Mouse (Mus musculus) stomach, postnatal 0 days (tissue): Measurements from ENCODE around the gene Themis. TPM values are rescaled to one million over a fixed set of nuclear protein-coding genes. Genes with fewer than 3 reads are reported as not detected.

Experiments
- ATAC-seq: fragments of 200-750 bp; cut with Nextera tagmentation; 2 replicates; pipeline ENCODE4 v1.8.0; 2017; ENCODE audit not compliant: low FRiP score, low TSS enrichment
- DNase-seq: peaks from one replicate; pipeline ENCODE4 v3.0.0-alpha.2; 2016; ENCODE audit warnings: low spot score
- H3K27ac ChIP-seq: fragments of 300-500 bp; sonication (generic); replicated peaks from 2 replicates; pipeline ENCODE4 v1.5.1; 2014; ENCODE audit warnings: mild to moderate bottlenecking, control low read depth
- H3K27me3 ChIP-seq: fragments of 300-500 bp; sonication (generic); 2 replicates; pipeline ENCODE4 v1.6.1; 2014; ENCODE audit warnings: low read length; ENCODE audit not compliant: control insufficient read depth, insufficient read depth
- H3K36me3 ChIP-seq: fragments of 300-500 bp; sonication (generic); 2 replicates; pipeline ENCODE4 v1.6.1; 2014; ENCODE audit warnings: low read length, mixed read lengths; ENCODE audit not compliant: control insufficient read depth, insufficient read depth
- H3K4me1 ChIP-seq: fragments of 300-500 bp; sonication (generic); replicated peaks from 2 replicates; pipeline ENCODE4 v1.6.1; 2014; ENCODE audit warnings: antibody characterized with exemption; ENCODE audit not compliant: control insufficient read depth, insufficient read depth
- H3K4me2 ChIP-seq: fragments of 300-500 bp; sonication (generic); replicated peaks from 2 replicates; pipeline ENCODE4 v1.6.1; 2014; ENCODE audit warnings: low read depth, mild to moderate bottlenecking, control low read depth, moderate library complexity
- H3K4me3 ChIP-seq: fragments of 300-500 bp; sonication (generic); 2 replicates; pipeline ENCODE4 v1.5.1; 2014; ENCODE audit warnings: low read depth, low read length, control low read depth
- H3K9ac ChIP-seq: fragments of 300-500 bp; sonication (generic); 2 replicates; pipeline ENCODE4 v1.6.1; 2014; ENCODE audit warnings: mild to moderate bottlenecking, low read length, control low read depth, mixed read lengths
- H3K9me3 ChIP-seq: fragments of 300-500 bp; sonication (generic); 2 replicates; pipeline ENCODE4 v1.6.1; 2016; ENCODE audit warnings: low read length; ENCODE audit not compliant: control insufficient read depth
- CTCF ChIP-seq: IDR thresholded peaks from 2 replicates; pipeline ENCODE4 v1.5.1; 2016; ENCODE audit warnings: antibody characterized with exemption, low read depth, mild to moderate bottlenecking, moderate library complexity
- EP300 ChIP-seq: optimal IDR thresholded peaks from 2 replicates; pipeline ENCODE3; 2016; ENCODE audit warnings: antibody characterized with exemption
- WGBS: fragments of 180-500 bp; shearing (Covaris S2); extraction: QIAGEN DNeasy Blood & Tissue Kit; methylation state at CpG from one replicate; pipeline ENCODE4 v1.1.7; 2014; 5-methylcytosine and 5-hydroxymethylcytosine counted together
- polyA plus RNA-seq: library from polyadenylated mRNA; unstranded; fragments of >200 nt; fragmentation: Nextera tagmentation; extraction: Ambion mirVana; gene quantifications from 2 replicates; pipeline ENCODE4 v1.2.1, GENCODE M21; 2015

Gene Themis
- polyA plus RNA-seq, result 0.40 and 0.42 TPM in 2 replicates

GRCm38 (mm10) chr10:28668261-28668660 is at the start of gene Themis:
Gene Themis (plus strand): TSS chr10:28668360.
- no peaks in the 10 kb centered on the region for H3K27me3 ChIP-seq
- H3K4me3 ChIP-seq, result no peak within 1 kb of the TSS
- peak within 1 kb of the TSS; percentile 25; the same call in 1 of the 2 replicates for H3K27ac ChIP-seq
- H3K4me2 ChIP-seq, result no peak within 1 kb of the TSS
- DNase-seq, result peak; percentile 28
- no peaks in the 10 kb centered on the region for H3K36me3 ChIP-seq
- H3K4me1 ChIP-seq, result no peaks in the 10 kb centered on the region
- WGBS, result 40% methylated on average over 5 of the region's 5 CpGs
- ATAC-seq, result peak; percentile 42; the same call in 1 of the 2 replicates
- no peaks in the 10 kb centered on the region for H3K9me3 ChIP-seq
- H3K9ac ChIP-seq, result no peak within 1 kb of the TSS
- TF ChIP-seq EP300 (no peak), CTCF (no peak)

DNA sequence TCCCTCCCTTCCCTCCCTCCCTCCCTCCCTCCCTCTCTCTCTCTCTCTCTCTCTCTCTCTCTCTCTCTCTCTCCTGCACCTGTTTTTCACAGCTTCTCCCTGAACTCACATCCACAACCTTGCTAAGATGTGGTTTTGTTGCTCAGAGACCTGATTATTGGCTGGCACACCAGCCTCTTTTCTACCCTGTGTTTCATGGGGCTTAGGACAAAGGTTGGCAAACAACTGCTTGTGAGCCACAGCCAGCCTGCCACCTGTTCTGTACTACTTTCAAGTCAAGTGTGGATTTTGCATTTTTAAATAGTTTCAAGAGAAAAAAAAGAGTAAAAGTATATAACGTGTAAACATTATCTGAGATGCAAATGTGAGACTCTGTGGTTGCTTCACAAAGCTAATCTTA is 48.7 kb upstream of the Themis start:
- Histone ChIP-seq H3K36me3 (no peaks in the 10 kb centered on the region), H3K27me3 (no peaks in the 10 kb centered on the region), H3K4me3 (no peak overlapping the region), H3K9ac (no peak overlapping the region), H3K27ac (no peak overlapping the region), H3K9me3 (no peaks in the 10 kb centered on the region), H3K4me1 (no peaks in the 10 kb centered on the region), H3K4me2 (no peak overlapping the region)
- no peak for TF ChIP-seq EP300
- TF ChIP-seq CTCF, result no peak
- no peak for DNase-seq
- no peak for ATAC-seq
- 73% methylated on average over 1 of the region's 1 CpGs for WGBS

DNA sequence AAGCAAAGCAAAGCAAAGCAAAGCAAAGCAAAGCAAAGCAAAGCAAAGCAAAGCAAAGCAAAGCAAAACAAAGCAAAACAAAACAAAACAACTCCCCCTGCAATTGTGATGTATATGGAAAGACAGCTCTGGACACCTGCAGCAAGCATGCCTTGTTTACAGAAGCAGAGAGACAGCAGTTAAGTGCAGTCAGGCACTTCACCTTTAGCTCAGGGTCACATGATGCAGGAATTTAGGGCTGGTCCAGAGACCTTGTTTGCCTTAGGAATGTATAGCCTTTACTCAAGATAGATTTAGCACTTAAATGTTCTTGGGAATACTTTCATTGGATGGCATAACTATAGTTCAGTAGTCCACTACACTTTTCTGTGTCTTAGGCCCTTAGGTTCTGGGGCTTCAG is 32.1 kb upstream of the Themis start:
- ATAC-seq, result peak; percentile 26; the same call in 1 of the 2 replicates
- no peak overlapping the region for H3K4me3 ChIP-seq
- H3K9me3 ChIP-seq, result no peaks in the 10 kb centered on the region
- TF ChIP-seq CTCF (no peak), EP300 (no peak)
- H3K4me2 ChIP-seq, result no peak overlapping the region
- no peaks in the 10 kb centered on the region for H3K4me1 ChIP-seq
- no peaks in the 10 kb centered on the region for H3K27me3 ChIP-seq
- no peak overlapping the region for H3K27ac ChIP-seq
- H3K36me3 ChIP-seq, result no peaks in the 10 kb centered on the region
- no peak overlapping the region for H3K9ac ChIP-seq
- no peak for DNase-seq

- H3K27me3 ChIP-seq, result no peaks in the 10 kb centered on the region
- no peak for TF ChIP-seq CTCF
- no peak for TF ChIP-seq EP300
- H3K9me3 ChIP-seq, result no peaks in the 10 kb centered on the region
- no peak overlapping the region for H3K9ac ChIP-seq
- no peaks in the 10 kb centered on the region for H3K36me3 ChIP-seq
- 94% methylated on average over 2 of the region's 2 CpGs for WGBS
- no peak overlapping the region for H3K4me2 ChIP-seq
- no peak for ATAC-seq
- H3K4me3 ChIP-seq, result no peak overlapping the region
- no peaks in the 10 kb centered on the region for H3K4me1 ChIP-seq
- DNase-seq, result no peak
- H3K27ac ChIP-seq, result no peak overlapping the region
Observed at GRCm38 (mm10) chr10:28641887-28642286, 26.3 kb upstream of the Themis start.

DNA sequence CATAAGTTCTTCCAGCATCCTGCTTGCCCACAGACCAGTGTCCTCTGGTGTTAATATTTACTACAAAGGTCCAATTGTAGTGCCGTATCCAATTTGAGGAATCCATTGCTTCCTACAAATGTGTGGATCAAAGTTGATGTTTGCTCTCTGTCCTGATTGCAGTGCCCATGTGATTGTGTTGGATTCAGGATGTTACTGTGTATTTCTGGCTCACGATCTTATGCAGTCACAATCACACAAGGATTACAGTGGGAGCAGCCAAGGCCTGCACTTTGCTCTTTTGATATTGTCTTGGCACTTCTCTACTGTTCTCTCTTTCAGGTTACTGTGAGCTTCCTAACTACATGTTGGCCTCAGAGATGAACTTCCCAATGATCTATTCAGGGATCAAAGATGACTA is 20.3 kb upstream of the Themis start:
- H3K36me3 ChIP-seq, result no peaks in the 10 kb centered on the region
- no peak overlapping the region for H3K4me3 ChIP-seq
- H3K9ac ChIP-seq, result no peak overlapping the region
- no peak overlapping the region for H3K4me2 ChIP-seq
- WGBS, result 93% methylated on average over 2 of the region's 2 CpGs
- no peaks in the 10 kb centered on the region for H3K27me3 ChIP-seq
- no peak for ATAC-seq
- H3K4me1 ChIP-seq, result no peaks in the 10 kb centered on the region
- no peak overlapping the region for H3K27ac ChIP-seq
- DNase-seq, result no peak
- H3K9me3 ChIP-seq, result no peaks in the 10 kb centered on the region
- TF ChIP-seq EP300 (no peak), CTCF (no peak)

GRCm38 (mm10) chr10:28649109-28649899 is 18.9 kb upstream of the Themis start:
- Histone ChIP-seq H3K4me1 (no peaks in the 10 kb centered on the region), H3K4me2 (no peak overlapping the region), H3K4me3 (no peak overlapping the region), H3K27ac (no peak overlapping the region), H3K36me3 (no peaks in the 10 kb centered on the region), H3K9ac (no peak overlapping the region), H3K27me3 (no peaks in the 10 kb centered on the region), H3K9me3 (no peaks in the 10 kb centered on the region)
- DNase-seq (no peak), ATAC-seq (no peak)
- WGBS, result 72% methylated on average over 6 of the region's 6 CpGs
- TF ChIP-seq CTCF, result no peak
- TF ChIP-seq EP300, result no peak
